Mouse (Mus musculus) heart, postnatal 14 days (tissue): Measurements from ENCODE around the gene Skint5. TPM values are rescaled to one million over a fixed set of nuclear protein-coding genes. Genes with fewer than 3 reads are reported as not detected.
"Not testable (repeated sequence)": the region's sequence is repeated elsewhere in the genome, so short reads cannot be mapped to it uniquely, and the experiment has no call there.

Experiments used
- DNase-seq, 2 experiments: peaks; one replicate each; pipeline ENCODE4 v3.0.0; 2021 to 2022
- intact Hi-C: fragments of 180-260 bp; cut with DNase I; formaldehyde crosslinking; loops from one replicate; pipeline ENCODE4 v1.15.1; 2025
- long read RNA-seq, 2 experiments: library from polyadenylated mRNA; stranded (forward); transcript quantifications; one replicate each; pipeline ENCODE4 v2.0.0; 2021
- total RNA-seq, 2 experiments: library from RNA; stranded (reverse); gene quantifications; 2 replicates each; pipeline ENCODE4 v1.2.3; 2021

Gene Skint5
- not detected for total RNA-seq
- long read RNA-seq, experiment 1: 0 reads
- long read RNA-seq, experiment 2: 0 reads

DNA sequence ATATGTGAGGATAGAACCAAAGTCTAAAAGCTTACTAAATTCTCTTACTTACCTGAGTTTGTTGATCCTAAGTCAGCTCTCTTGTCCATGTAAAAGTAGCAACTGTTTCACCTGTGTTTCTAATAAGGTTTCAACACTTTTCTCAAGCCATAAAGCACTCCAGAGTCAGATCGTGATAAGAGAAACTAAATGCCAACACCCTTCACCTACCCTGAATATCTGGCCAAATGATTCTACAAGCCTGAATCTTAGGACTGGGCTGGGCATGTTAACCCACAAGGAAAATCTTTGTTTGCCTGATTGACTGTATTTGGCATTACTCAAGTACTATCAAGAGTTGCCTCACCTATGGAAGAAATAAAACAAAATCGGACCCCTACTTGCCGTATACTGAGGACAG lies at the start of gene Skint5:
Gene Skint5, minus strand, starts transcription at position 101 of the 400 bp plus-strand sequence.
- no peak for DNase-seq
- intact Hi-C loops: no loop called here

DNA sequence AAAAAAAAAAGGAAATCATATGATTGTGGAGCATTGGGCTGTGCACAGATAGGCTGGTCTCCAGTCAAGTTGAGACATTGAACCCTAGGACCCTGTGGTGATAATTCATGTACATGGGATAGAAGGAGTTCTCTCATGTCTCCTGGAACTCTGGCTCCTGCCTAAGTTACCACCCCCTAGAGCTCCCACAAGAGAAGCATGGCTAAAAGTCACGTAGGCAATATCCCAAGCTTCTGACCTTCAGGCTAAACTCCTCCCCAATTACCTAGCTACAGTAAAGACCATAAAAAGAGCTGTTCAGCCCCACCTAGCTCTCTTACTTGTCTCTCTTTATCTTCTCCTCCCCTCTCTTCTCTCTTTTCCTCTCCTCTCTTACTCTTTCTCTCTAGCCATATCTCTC lies 42.0 kb downstream of the Skint5 start:
- no peak for DNase-seq
- intact Hi-C loops: no loop called here

DNA sequence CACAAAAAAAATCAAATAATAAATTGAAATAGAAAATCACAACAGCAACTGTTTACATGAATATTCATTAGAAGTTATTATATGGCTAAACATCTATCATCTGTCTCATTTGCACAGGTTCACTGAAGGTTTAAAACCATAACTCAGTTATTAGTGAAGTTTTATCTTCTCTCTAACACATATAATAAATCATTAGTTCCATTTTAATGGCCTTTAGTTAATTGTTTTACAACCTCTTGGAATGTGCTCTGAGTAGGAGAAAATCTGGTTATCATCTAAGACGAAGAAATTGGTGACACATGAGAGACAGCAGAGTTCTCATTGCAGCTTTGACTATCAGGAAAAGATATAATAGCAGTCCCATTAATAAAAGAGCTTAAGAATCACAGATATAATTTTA lies 235.1 kb downstream of the Skint5 start:
- intact Hi-C loops: no loop called here
- DNase-seq: no peak

DNA sequence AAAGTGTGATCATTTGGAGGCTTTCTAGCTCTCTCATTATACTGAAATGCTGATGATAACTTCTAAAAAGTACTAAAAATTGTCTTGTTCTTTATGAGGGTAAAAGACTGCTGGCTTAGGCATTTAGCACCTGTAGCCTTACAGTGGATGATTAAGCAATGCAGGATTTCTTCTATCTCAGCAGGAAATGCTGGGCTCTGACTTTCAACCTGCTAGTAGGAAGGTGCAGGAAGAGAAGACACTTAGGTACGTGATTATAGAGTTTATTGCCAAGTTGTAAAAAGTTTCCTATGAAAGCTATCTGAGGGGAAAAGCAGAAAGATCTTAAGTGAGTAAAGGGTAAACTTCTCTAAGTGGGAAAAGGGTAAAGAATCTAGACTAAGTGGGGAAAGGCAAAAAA lies 235.6 kb downstream of the Skint5 start:
- DNase-seq: no peak
- intact Hi-C loops: no loop called here

DNA sequence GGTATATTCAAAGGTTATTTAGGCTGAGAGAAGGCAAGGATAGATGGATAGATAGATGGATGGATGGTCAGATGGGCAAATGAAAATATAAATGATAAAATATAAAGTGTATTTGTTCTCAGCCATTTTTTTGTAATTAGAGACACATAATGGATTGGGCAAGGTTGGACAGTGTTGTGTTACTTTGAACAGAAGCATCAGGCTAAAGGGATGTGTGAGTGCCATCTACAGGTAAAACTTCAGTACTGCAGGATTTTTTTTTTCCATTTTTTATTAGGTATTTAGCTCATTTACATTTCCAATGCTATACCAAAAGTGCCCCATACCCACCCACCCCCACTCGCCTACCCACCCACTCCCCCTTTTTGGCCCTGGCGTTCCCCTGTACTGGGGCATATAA lies 551.1 kb downstream of the Skint5 start:
- DNase-seq, intact Hi-C loops: not testable (repeated sequence)

Other genes starting within 250 kb of the Skint5 start
- gene Skint11, start 163.9 kb upstream of the Skint5 start, total RNA-seq: not detected